Mouse (Mus musculus) neural tube, embryonic 15.5 days (tissue): ENCODE results near the gene Ntrk2. TPM values are rescaled to one million over a fixed set of nuclear protein-coding genes. Genes with fewer than 3 reads are reported as not detected.

Experiments
- ATAC-seq: fragments of 200-750 bp; cut with Nextera tagmentation; 2 replicates; pipeline ENCODE4 v1.8.0; 2017; ENCODE audit warnings: mild to moderate bottlenecking, moderate TSS enrichment, moderate library complexity; ENCODE audit not compliant: low FRiP score
- H3K27ac ChIP-seq: fragments of 300-500 bp; sonication (generic); replicated peaks from 2 replicates; pipeline ENCODE4 v1.5.1; 2015; ENCODE audit warnings: mild to moderate bottlenecking, inconsistent platforms
- H3K27me3 ChIP-seq: fragments of 300-500 bp; sonication (generic); replicated peaks from 2 replicates; pipeline ENCODE4 v1.6.1; 2015; ENCODE audit warnings: inconsistent platforms
- H3K36me3 ChIP-seq: fragments of 300-500 bp; sonication (generic); 2 replicates; pipeline ENCODE4 v1.6.1; 2015; ENCODE audit warnings: inconsistent platforms
- H3K4me1 ChIP-seq: fragments of 300-500 bp; sonication (generic); 2 replicates; pipeline ENCODE4 v1.6.1; 2015; ENCODE audit warnings: inconsistent platforms
- H3K4me2 ChIP-seq: fragments of 300-500 bp; sonication (generic); 2 replicates; pipeline ENCODE4 v1.6.1; 2015; ENCODE audit warnings: inconsistent platforms, mild to moderate bottlenecking, moderate library complexity
- H3K4me3 ChIP-seq: fragments of 300-500 bp; sonication (generic); replicated peaks from 2 replicates; pipeline ENCODE4 v1.5.1; 2015; ENCODE audit warnings: mild to moderate bottlenecking, inconsistent platforms
- H3K9ac ChIP-seq: fragments of 300-500 bp; sonication (generic); replicated peaks from 2 replicates; pipeline ENCODE4 v1.6.1; 2015; ENCODE audit warnings: mild to moderate bottlenecking, inconsistent platforms
- H3K9me3 ChIP-seq: fragments of 300-500 bp; sonication (generic); replicated peaks from 2 replicates; pipeline ENCODE4 v1.6.1; 2016; ENCODE audit warnings: inconsistent platforms
- WGBS: fragments of 180-500 bp; shearing (Covaris S2); methylation state at CpG from one replicate; pipeline ENCODE4 v1.1.7; 2015; ENCODE audit warnings: mixed read lengths; 5-methylcytosine and 5-hydroxymethylcytosine counted together
- polyA plus RNA-seq: library from polyadenylated mRNA; unstranded; fragments of >200 nt; fragmentation: Nextera tagmentation; extraction: Ambion mirVana; gene quantifications from 2 replicates; pipeline ENCODE4 v1.2.1, GENCODE M21; 2015

The Ntrk2 gene
- polyA plus RNA-seq, 1 experiment from 2014 or later: 132 TPM

- Histone ChIP-seq H3K4me1 (peaks cover 35% of the 10 kb centered on the region), H3K9ac (no peak overlapping the region), H3K4me2 (peak overlapping the region; percentile 13; the same call in 1 of the 2 replicates), H3K27me3 (no peaks in the 10 kb centered on the region), H3K9me3 (no peaks in the 10 kb centered on the region), H3K27ac (peak overlapping the region; percentile 10; the same call in 1 of the 2 replicates), H3K4me3 (no peak overlapping the region), H3K36me3 (no peaks in the 10 kb centered on the region)
- 40% methylated on average over 21 of the region's 21 CpGs for WGBS
- ATAC-seq: peak; percentile 71; the same call in 1 of the 2 replicates
Measured at GRCm38 (mm10) chr13:59145677-59146555, 339.5 kb downstream of the Ntrk2 start.

- no peak for ATAC-seq
- no peaks in the 10 kb centered on the region for H3K27me3 ChIP-seq
- WGBS: 89% methylated on average over 7 of the region's 7 CpGs
- no peaks in the 10 kb centered on the region for H3K36me3 ChIP-seq
- no peak overlapping the region for H3K4me3 ChIP-seq
- H3K27ac ChIP-seq: no peak overlapping the region
- no peak overlapping the region for H3K9ac ChIP-seq
- no peak overlapping the region for H3K4me2 ChIP-seq
- peaks cover 35% of the 10 kb centered on the region for H3K4me1 ChIP-seq
- no peaks in the 10 kb centered on the region for H3K9me3 ChIP-seq
Measured at GRCm38 (mm10) chr13:59146616-59147015, 340.2 kb downstream of the Ntrk2 start.

- Histone ChIP-seq H3K9ac (no peak overlapping the region), H3K4me2 (no peak overlapping the region), H3K4me3 (no peak overlapping the region), H3K36me3 (no peaks in the 10 kb centered on the region), H3K27me3 (no peaks in the 10 kb centered on the region), H3K27ac (no peak overlapping the region), H3K9me3 (no peaks in the 10 kb centered on the region), H3K4me1 (peaks cover 35% of the 10 kb centered on the region)
- ATAC-seq: no peak
- WGBS: 52% methylated on average over 4 of the region's 4 CpGs
Measured at GRCm38 (mm10) chr13:59147976-59148375, 341.6 kb downstream of the Ntrk2 start.

GRCm38 (mm10) chr13:59148793-59149192 lies 342.4 kb downstream of the Ntrk2 start:
- Histone ChIP-seq H3K4me3 (no peak overlapping the region), H3K9ac (no peak overlapping the region), H3K36me3 (no peaks in the 10 kb centered on the region), H3K27me3 (no peaks in the 10 kb centered on the region), H3K4me1 (peaks cover 26% of the 10 kb centered on the region), H3K9me3 (no peaks in the 10 kb centered on the region), H3K27ac (no peak overlapping the region), H3K4me2 (no peak overlapping the region)
- no peak for ATAC-seq
- 89% methylated on average over 10 of the region's 10 CpGs for WGBS

- H3K27me3 ChIP-seq: no peaks in the 10 kb centered on the region
- H3K27ac ChIP-seq: no peak overlapping the region
- H3K4me1 ChIP-seq: no peaks in the 10 kb centered on the region
- no peaks in the 10 kb centered on the region for H3K9me3 ChIP-seq
- no peaks in the 10 kb centered on the region for H3K36me3 ChIP-seq
- no peak for ATAC-seq
- WGBS: 77% methylated on average over 8 of the region's 8 CpGs
- H3K4me3 ChIP-seq: no peak overlapping the region
- H3K4me2 ChIP-seq: no peak overlapping the region
- no peak overlapping the region for H3K9ac ChIP-seq
Measured at GRCm38 (mm10) chr13:59164015-59164414, 357.6 kb downstream of the Ntrk2 start.

- no peaks in the 10 kb centered on the region for H3K27me3 ChIP-seq
- H3K4me3 ChIP-seq: no peak overlapping the region
- H3K9me3 ChIP-seq: no peaks in the 10 kb centered on the region
- no peak overlapping the region for H3K27ac ChIP-seq
- no peak overlapping the region for H3K9ac ChIP-seq
- peaks cover 16% of the 10 kb centered on the region for H3K4me1 ChIP-seq
- H3K4me2 ChIP-seq: no peak overlapping the region
- H3K36me3 ChIP-seq: no peaks in the 10 kb centered on the region
- WGBS: 85% methylated on average over 8 of the region's 8 CpGs
- no peak for ATAC-seq
Measured at GRCm38 (mm10) chr13:59173840-59174239, 367.5 kb downstream of the Ntrk2 start.

- no peak for ATAC-seq
- 82% methylated on average over 3 of the region's 3 CpGs for WGBS
- H3K4me1 ChIP-seq: peaks cover 22% of the 10 kb centered on the region
- H3K9ac ChIP-seq: no peak overlapping the region
- H3K4me2 ChIP-seq: no peak overlapping the region
- H3K4me3 ChIP-seq: no peak overlapping the region
- H3K27ac ChIP-seq: no peak overlapping the region
- H3K9me3 ChIP-seq: no peaks in the 10 kb centered on the region
- H3K27me3 ChIP-seq: no peaks in the 10 kb centered on the region
- no peaks in the 10 kb centered on the region for H3K36me3 ChIP-seq
Measured at GRCm38 (mm10) chr13:59176021-59176420, 369.7 kb downstream of the Ntrk2 start.

DNA sequence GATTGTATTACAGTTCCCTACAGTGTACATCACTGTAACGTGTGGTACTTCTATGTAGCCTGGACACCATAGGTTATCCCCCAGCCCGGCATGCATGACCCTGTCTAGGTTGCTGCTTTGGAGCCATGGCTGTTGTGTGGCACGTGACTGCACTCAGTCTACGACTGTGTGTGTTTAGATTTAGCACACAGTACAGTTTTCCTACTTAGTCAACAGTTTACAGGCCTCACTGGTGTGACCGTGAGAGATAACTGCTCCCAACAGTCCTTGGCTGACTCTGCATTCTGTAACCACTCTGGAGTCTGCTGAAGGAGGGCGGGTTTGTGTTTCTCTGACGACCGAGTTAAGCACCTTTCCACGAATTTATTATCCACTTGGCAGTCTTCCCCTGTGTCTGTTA lies 370.1 kb downstream of the Ntrk2 start:
- no peaks in the 10 kb centered on the region for H3K9me3 ChIP-seq
- no peak overlapping the region for H3K9ac ChIP-seq
- ATAC-seq: peak; percentile 61; the same call in 1 of the 2 replicates
- peaks cover 27% of the 10 kb centered on the region for H3K4me1 ChIP-seq
- H3K36me3 ChIP-seq: no peaks in the 10 kb centered on the region
- H3K4me3 ChIP-seq: no peak overlapping the region
- WGBS: 64% methylated on average over 9 of the region's 9 CpGs
- H3K27ac ChIP-seq: no peak overlapping the region
- no peak overlapping the region for H3K4me2 ChIP-seq
- H3K27me3 ChIP-seq: no peaks in the 10 kb centered on the region

- Histone ChIP-seq H3K4me2 (no peak overlapping the region), H3K4me1 (peaks cover 29% of the 10 kb centered on the region), H3K27me3 (no peaks in the 10 kb centered on the region), H3K27ac (peak overlapping the region; percentile 8; the same call in 1 of the 2 replicates), H3K4me3 (no peak overlapping the region), H3K9me3 (no peaks in the 10 kb centered on the region), H3K36me3 (no peaks in the 10 kb centered on the region), H3K9ac (no peak overlapping the region)
- ATAC-seq: no peak
- WGBS: 58% methylated on average over 9 of the region's 9 CpGs
Measured at GRCm38 (mm10) chr13:59177003-59177402, 370.6 kb downstream of the Ntrk2 start.

- Histone ChIP-seq H3K4me2 (no peak overlapping the region), H3K36me3 (no peaks in the 10 kb centered on the region), H3K4me3 (no peak overlapping the region), H3K9ac (no peak overlapping the region), H3K27me3 (no peaks in the 10 kb centered on the region), H3K27ac (no peak overlapping the region), H3K4me1 (peaks cover 29% of the 10 kb centered on the region), H3K9me3 (no peaks in the 10 kb centered on the region)
- ATAC-seq: no peak
- 85% methylated on average over 4 of the region's 4 CpGs for WGBS
Measured at GRCm38 (mm10) chr13:59179986-59180385, 373.6 kb downstream of the Ntrk2 start.

- Histone ChIP-seq H3K4me3 (no peak overlapping the region), H3K36me3 (no peaks in the 10 kb centered on the region), H3K4me1 (peaks cover 29% of the 10 kb centered on the region), H3K4me2 (peak overlapping the region; percentile 13), H3K9ac (no peak overlapping the region), H3K9me3 (no peaks in the 10 kb centered on the region), H3K27me3 (no peaks in the 10 kb centered on the region), H3K27ac (peak overlapping the region; percentile 29; the same call in 1 of the 2 replicates)
- ATAC-seq: no peak
- WGBS: 57% methylated on average over 10 of the region's 10 CpGs
Measured at GRCm38 (mm10) chr13:59180781-59181180, 374.4 kb downstream of the Ntrk2 start.
